Mouse (Mus musculus) ES-Bruce4 (cell line): ENCODE results near the gene Spg21. TPM values are rescaled to one million over a fixed set of nuclear protein-coding genes. Genes with fewer than 3 reads are reported as not detected.

Experiments used
- H3K27ac ChIP-seq: 2 replicates; pipeline ENCODE4 v1.5.1; 2012; ENCODE audit warnings: low read length, inconsistent platforms; ENCODE audit not compliant: insufficient read depth
- H3K27me3 ChIP-seq: 2 replicates; pipeline ENCODE4 v1.6.1; 2012; ENCODE audit warnings: mild to moderate bottlenecking, low read length, inconsistent platforms; ENCODE audit not compliant: control insufficient read depth, poor library complexity, insufficient read depth, severe bottlenecking
- H3K36me3 ChIP-seq: 2 replicates; pipeline ENCODE4 v1.6.1; 2012; ENCODE audit warnings: inconsistent platforms, mild to moderate bottlenecking, low read length, moderate library complexity; ENCODE audit not compliant: control insufficient read depth, poor library complexity, insufficient read depth, severe bottlenecking
- H3K4me1 ChIP-seq: one replicate; pipeline ENCODE4 v1.8.1; 2011; ENCODE audit warnings: low read length; ENCODE audit not compliant: control insufficient read depth, insufficient read depth
- H3K4me3 ChIP-seq: 2 replicates; pipeline ENCODE4 v1.5.1; 2011; ENCODE audit warnings: low read depth, mild to moderate bottlenecking, low read length
- H3K9ac ChIP-seq: 2 replicates; pipeline ENCODE4 v1.6.1; 2012; ENCODE audit warnings: low read depth, mild to moderate bottlenecking, inconsistent platforms; ENCODE audit not compliant: poor library complexity, severe bottlenecking
- H3K9me3 ChIP-seq: replicated peaks from 2 replicates; pipeline ENCODE4 v1.6.1; 2012; ENCODE audit warnings: mild to moderate bottlenecking, low read length, inconsistent platforms; ENCODE audit not compliant: control insufficient read depth, poor library complexity, insufficient read depth, severe bottlenecking
- CTCF ChIP-seq: IDR thresholded peaks from one replicate; pipeline ENCODE4 v1.8.1; 2011; ENCODE audit warnings: low read depth, low read length
- EP300 ChIP-seq: IDR thresholded peaks from 2 replicates; pipeline ENCODE4 v1.6.1; 2011; ENCODE audit warnings: low read depth, low read length; ENCODE audit not compliant: insufficient read depth
- POLR2A ChIP-seq: IDR thresholded peaks from one replicate; pipeline ENCODE4 v1.8.1; 2011; ENCODE audit warnings: low read length; ENCODE audit not compliant: insufficient read depth
- polyA plus RNA-seq: library from polyadenylated mRNA; stranded (reverse); fragments of >200 nt; gene quantifications from 2 replicates; pipeline ENCODE4 v1.2.4, GENCODE M21; 2011; ENCODE audit warnings: low read depth; ENCODE audit not compliant: missing spikeins, insufficient read depth, insufficient read length

Gene Spg21
- polyA plus RNA-seq, 1 experiment, result 50.8 TPM

DNA sequence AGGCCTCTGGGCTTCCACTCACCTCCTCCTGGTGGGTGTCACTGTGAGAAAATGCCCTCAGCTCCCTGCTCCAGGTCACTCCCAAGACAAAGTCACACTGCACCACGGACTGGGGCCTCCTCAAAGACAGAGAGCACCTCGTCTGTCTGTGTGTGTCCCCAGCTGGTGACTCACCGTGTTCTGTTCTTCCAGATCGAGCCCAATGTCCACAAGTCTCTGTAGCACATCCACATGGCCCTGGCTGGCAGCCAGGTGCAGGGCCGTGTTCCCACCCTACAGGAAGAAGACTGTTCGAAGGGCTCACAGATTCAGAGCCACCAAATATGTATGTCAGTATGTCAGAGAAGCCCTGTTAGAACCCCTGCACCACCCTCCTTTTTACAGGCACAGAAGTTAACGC lies 47.7 kb downstream of the Spg21 start:
- Histone ChIP-seq H3K4me3 (no peak overlapping the region), H3K9me3 (no peaks in the 10 kb centered on the region), H3K9ac (no peak overlapping the region), H3K27ac (no peak overlapping the region), H3K36me3 (no peaks in the 10 kb centered on the region), H3K27me3 (no peaks in the 10 kb centered on the region), H3K4me1 (no peaks in the 10 kb centered on the region)
- TF ChIP-seq POLR2A, result no peak
- TF ChIP-seq CTCF, result no peak
- no peak for TF ChIP-seq EP300

DNA sequence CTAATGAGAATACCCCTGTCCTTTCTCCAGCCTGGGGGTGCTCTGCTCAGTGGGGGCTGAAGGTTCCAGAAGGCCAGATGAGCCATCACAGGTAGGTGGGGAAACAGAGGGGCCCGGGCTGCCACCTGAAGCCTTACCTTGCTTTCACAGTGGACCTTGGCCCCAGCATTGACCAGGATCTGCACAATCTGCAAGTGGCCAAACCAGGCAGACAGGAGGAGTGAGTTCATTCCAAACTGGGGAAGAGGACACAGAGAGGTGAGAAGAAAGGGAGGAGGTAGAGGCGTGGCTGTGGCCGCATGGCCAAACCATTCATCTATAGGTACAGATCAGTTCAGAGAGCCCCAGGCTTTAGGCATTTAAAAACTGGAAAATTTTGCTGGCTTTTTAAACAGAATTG lies 51.8 kb downstream of the Spg21 start:
- TF ChIP-seq CTCF (no peak), EP300 (no peak), POLR2A (no peak)
- Histone ChIP-seq H3K4me3 (no peak overlapping the region), H3K9ac (no peak overlapping the region), H3K4me1 (no peaks in the 10 kb centered on the region), H3K9me3 (no peaks in the 10 kb centered on the region), H3K27me3 (no peaks in the 10 kb centered on the region), H3K36me3 (no peaks in the 10 kb centered on the region), H3K27ac (no peak overlapping the region)

DNA sequence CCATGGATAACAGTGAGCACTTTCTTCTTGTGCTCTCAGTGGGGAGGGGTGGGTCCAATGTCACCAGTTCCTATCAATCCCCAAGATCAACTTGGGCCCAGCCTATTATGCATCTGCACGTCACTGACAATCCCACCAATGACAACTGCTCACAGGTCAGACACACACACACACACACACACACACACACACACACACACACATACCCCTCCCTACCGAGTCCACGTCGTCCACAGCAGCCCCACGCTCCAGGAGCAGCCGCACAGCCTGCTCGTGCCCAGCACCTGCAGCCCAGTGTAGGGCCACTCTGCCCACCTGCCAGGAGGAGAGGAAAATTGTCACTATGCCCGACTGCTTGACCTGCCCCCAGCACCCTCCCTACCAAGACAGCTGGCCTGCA lies 53.7 kb downstream of the Spg21 start:
- TF ChIP-seq POLR2A (no peak), CTCF (no peak), EP300 (no peak)
- no peak overlapping the region for H3K27ac ChIP-seq

DNA sequence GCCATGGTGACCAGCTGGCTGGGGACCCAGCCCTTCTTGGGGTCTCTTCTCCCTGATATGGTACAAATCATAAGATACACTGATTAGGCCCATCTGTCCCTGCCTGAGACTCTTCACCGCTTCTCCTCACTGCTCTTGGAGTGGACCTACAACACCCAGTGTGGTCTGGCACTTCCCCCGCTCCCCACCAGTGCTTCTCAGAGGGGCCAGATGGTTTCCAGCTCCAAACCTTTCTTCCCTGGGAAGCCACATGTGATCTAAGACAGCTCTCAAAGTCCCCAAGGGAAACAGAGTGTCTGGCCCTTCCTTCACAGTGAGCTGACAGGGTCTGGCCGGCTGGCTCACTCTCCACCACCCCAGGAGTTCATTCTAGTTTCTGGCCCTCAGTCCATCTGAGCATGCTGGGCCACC lies 54.1 kb downstream of the Spg21 start:
- Histone ChIP-seq H3K9ac (no peak overlapping the region), H3K4me3 (no peak overlapping the region), H3K36me3 (no peaks in the 10 kb centered on the region), H3K27ac (no peak overlapping the region), H3K4me1 (no peaks in the 10 kb centered on the region), H3K27me3 (no peaks in the 10 kb centered on the region), H3K9me3 (no peaks in the 10 kb centered on the region)
- TF ChIP-seq POLR2A, result no peak

More for the DNA sequence above, 53.7 kb downstream of the Spg21 start:
- no peaks in the 10 kb centered on the region for H3K36me3 ChIP-seq
- H3K9ac ChIP-seq, result no peak overlapping the region
- H3K9me3 ChIP-seq, result no peaks in the 10 kb centered on the region
- no peaks in the 10 kb centered on the region for H3K27me3 ChIP-seq
- no peaks in the 10 kb centered on the region for H3K4me1 ChIP-seq
- H3K4me3 ChIP-seq, result no peak overlapping the region

DNA sequence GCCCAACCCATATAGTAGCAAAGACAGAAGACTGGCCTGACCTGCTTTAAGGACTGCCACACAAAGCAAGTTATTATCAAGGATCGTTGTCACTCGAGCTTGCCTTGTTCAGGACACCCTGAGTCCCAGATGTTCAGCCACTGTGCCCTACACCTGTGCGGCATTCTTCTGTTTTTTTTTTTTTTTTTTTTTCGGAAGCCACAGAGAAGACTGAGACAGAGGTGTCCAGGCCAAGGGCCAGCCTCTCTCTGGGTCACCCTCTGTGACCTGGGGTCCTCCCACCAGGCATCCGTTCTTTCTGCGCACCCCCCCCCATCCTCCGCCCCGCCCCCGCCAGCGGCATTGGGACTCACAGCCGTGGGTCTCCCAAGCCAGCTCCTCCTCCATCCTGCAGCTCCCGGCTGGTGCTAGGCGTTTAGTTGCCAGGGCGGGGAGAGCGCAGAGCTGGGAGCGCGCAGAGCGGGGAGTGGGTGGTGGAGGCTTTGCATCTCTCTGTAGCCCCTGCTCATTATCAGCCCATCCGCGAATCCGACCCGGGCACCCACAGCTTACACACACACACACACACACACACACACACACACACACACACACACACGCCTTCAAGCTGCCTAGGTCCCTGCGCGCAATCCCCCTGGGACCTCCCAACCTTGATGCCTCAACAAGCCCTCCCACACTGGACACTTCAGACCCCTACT lies 59.2 kb downstream of the Spg21 start, which contains the start of gene Ankdd1a:
Gene Ankdd1a, minus strand, starts transcription at position 387 of the 698 bp plus-strand sequence.
- no peak for TF ChIP-seq CTCF
- no peak for TF ChIP-seq EP300
- TF ChIP-seq POLR2A, result no peak
- no peaks in the 10 kb centered on the region for H3K4me1 ChIP-seq
- H3K27me3 ChIP-seq, result no peaks in the 10 kb centered on the region
- peak within 1 kb of the TSS; percentile 8; the same call in 1 of the 2 replicates for H3K9ac ChIP-seq
- H3K4me3 ChIP-seq, result peak within 1 kb of the TSS; percentile 43
- H3K9me3 ChIP-seq, result no peaks in the 10 kb centered on the region
- H3K36me3 ChIP-seq, result no peaks in the 10 kb centered on the region
- H3K27ac ChIP-seq, result no peak within 1 kb of the TSS

DNA sequence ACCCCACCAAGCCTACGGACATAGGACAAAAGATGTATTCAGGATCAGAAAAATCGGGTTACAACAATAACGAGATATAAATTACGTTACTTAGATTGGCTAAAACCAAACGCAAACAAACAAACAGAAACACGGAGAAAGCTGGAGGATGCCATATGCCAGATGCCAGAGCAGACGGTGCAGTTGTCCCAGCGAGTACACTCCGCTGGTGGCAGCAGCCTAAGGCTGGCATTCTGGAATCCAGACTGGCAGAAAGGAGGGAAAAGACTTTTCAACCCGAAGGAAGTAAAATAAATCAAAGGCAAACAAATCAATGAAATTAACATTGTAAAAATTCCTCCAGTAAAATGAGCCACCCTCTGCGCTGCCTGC lies 59.7 kb downstream of the Spg21 start:
- peak overlapping the region; percentile 43; the same call in 1 of the 2 replicates for H3K4me3 ChIP-seq
- H3K9me3 ChIP-seq, result no peaks in the 10 kb centered on the region
- TF ChIP-seq CTCF, result no peak
- no peak for TF ChIP-seq POLR2A
- no peak for TF ChIP-seq EP300
- H3K4me1 ChIP-seq, result no peaks in the 10 kb centered on the region
- 0 out of 2 replicates have a peak overlapping the region, but pooled peaks have one; percentile 8 for H3K9ac ChIP-seq
- H3K36me3 ChIP-seq, result no peaks in the 10 kb centered on the region
- no peak overlapping the region for H3K27ac ChIP-seq
- H3K27me3 ChIP-seq, result no peaks in the 10 kb centered on the region
